In the genomic region with DNA sequence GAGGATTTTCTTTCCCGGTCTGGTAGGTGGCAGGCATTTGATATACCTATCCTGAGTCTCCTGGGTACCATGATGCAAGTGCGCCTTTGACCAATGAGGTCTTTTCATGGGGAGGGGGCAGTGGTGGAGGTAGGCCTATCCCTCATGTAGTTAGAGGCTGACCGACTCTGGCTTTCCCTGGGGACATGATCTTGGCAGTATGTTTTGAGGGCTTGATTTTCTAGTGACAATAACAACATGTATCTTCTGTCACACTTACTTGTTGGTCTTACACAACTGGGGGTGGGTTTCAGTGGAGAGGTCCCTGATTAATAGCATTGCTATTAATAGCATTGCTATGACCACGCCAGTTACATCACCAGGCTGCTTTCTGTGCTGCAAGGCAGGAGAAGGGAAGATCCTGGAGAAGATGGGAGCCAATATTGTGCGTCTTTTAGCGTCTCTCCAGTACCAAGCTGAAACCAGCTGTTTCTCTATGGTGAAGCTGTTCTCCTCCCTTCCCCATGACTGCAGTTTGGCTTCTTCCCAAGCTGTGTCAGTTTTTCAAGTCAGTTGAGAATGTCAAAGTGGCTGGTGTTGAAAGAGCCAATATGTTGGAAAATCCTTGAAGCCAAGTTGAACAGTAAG, we compare ENCODE assay signal across 10 mouse cellular contexts.
A peak's percentile ranks its signal among the peaks of the same experiment; 100 is the strongest.
DNase-seq lines count a peak whose midpoint lies in the region; ATAC-seq lines count a peak whose summit lies in the region.
"Had no signal": no experiment of that assay in that cellular context is flagged by ENCODE, and none has a peak within 500 bp of the region (broad histone marks: within the 10 kb centered on the region; RNA-seq: fewer than 3 reads in every experiment).

No protein-coding gene starts in this region.

- H3K27me3 ChIP-seq in forebrain, embryonic 13.5 days, result no peaks in the 10 kb centered on the region
- H3K27me3 ChIP-seq in forebrain, embryonic 10.5 days (ENCODE audit: poor library complexity, severe bottlenecking), result no peaks in the 10 kb centered on the region
- H3K27me3 ChIP-seq in midbrain, embryonic 16.5 days (ENCODE audit: control insufficient read depth, insufficient read depth, low read depth, low read length), result no peaks in the 10 kb centered on the region
- no peaks in the 10 kb centered on the region for H3K27me3 ChIP-seq in midbrain, embryonic 10.5 days (ENCODE audit: low read depth, poor library complexity, severe bottlenecking)
- H3K27me3 ChIP-seq in stomach, embryonic 16.5 days (ENCODE audit: control insufficient read depth, insufficient read depth, low read length), result no peaks in the 10 kb centered on the region
- H3K27me3 ChIP-seq: liver, embryonic 13.5 days had no signal

- WGBS in forebrain, embryonic 13.5 days, result 78% methylated on average over 6 of the region's 6 CpGs
- WGBS in forebrain, embryonic 10.5 days, result 94% methylated on average over 6 of the region's 6 CpGs
- WGBS in midbrain, embryonic 16.5 days, result 84% methylated on average over 6 of the region's 6 CpGs
- 92% methylated on average over 6 of the region's 6 CpGs for WGBS in midbrain, embryonic 10.5 days
- WGBS in stomach, embryonic 16.5 days, result 56% methylated on average over 6 of the region's 6 CpGs

- peak overlapping the region; percentile 22; the same call in 1 of the 2 replicates for H3K27ac ChIP-seq in forebrain, embryonic 13.5 days
- no peak overlapping the region for H3K27ac ChIP-seq in forebrain, embryonic 10.5 days
- H3K27ac ChIP-seq in midbrain, embryonic 16.5 days (ENCODE audit: low read length), result 0 out of 2 replicates have a peak overlapping the region, but pooled peaks have one; percentile 2
- H3K27ac ChIP-seq in midbrain, embryonic 10.5 days (replicated peaks), result no peak overlapping the region
- H3K27ac ChIP-seq in stomach, embryonic 16.5 days (ENCODE audit: low read length), result peak overlapping the region; percentile 46
- H3K27ac ChIP-seq: liver, embryonic 13.5 days had no signal

- H3K4me2 ChIP-seq in forebrain, embryonic 13.5 days, result no peak overlapping the region
- no peak overlapping the region for H3K4me2 ChIP-seq in midbrain, embryonic 16.5 days (ENCODE audit: low read length)
- H3K4me2 ChIP-seq in stomach, embryonic 16.5 days (ENCODE audit: low read depth, low read length), result no peak overlapping the region
- H3K4me2 ChIP-seq: liver, embryonic 13.5 days had no signal

- no peak overlapping the region for H3K4me3 ChIP-seq in forebrain, embryonic 13.5 days
- no peak overlapping the region for H3K4me3 ChIP-seq in forebrain, embryonic 10.5 days
- no peak overlapping the region for H3K4me3 ChIP-seq in midbrain, embryonic 16.5 days (ENCODE audit: low read depth, low read length)
- no peak overlapping the region for H3K4me3 ChIP-seq in midbrain, embryonic 10.5 days
- no peak overlapping the region for H3K4me3 ChIP-seq in stomach, embryonic 16.5 days (replicated peaks; ENCODE audit: low read length)
- H3K4me3 ChIP-seq: liver, embryonic 13.5 days had no signal

- H3K36me3 ChIP-seq in forebrain, embryonic 13.5 days (ENCODE audit: poor library complexity, severe bottlenecking), result no peaks in the 10 kb centered on the region
- H3K36me3 ChIP-seq in forebrain, embryonic 10.5 days (replicated peaks), result no peaks in the 10 kb centered on the region
- H3K36me3 ChIP-seq in midbrain, embryonic 16.5 days (ENCODE audit: control insufficient read depth, insufficient read depth, low read length), result no peaks in the 10 kb centered on the region
- no peaks in the 10 kb centered on the region for H3K36me3 ChIP-seq in midbrain, embryonic 10.5 days
- no peaks in the 10 kb centered on the region for H3K36me3 ChIP-seq in stomach, embryonic 16.5 days (ENCODE audit: control insufficient read depth, insufficient read depth, low read length)
- H3K36me3 ChIP-seq: liver, embryonic 13.5 days had no signal

- no peak for ATAC-seq in forebrain, embryonic 13.5 days
- ATAC-seq in midbrain, embryonic 16.5 days, result no peak
- ATAC-seq in stomach, embryonic 16.5 days (ENCODE audit: insufficient read depth, low FRiP score), result peak; percentile 69

- H3K9me3 ChIP-seq in forebrain, embryonic 13.5 days (replicated peaks), result no peaks in the 10 kb centered on the region
- no peaks in the 10 kb centered on the region for H3K9me3 ChIP-seq in forebrain, embryonic 10.5 days
- H3K9me3 ChIP-seq in midbrain, embryonic 16.5 days (replicated peaks; ENCODE audit: control insufficient read depth, low read length, poor library complexity, severe bottlenecking), result no peaks in the 10 kb centered on the region
- no peaks in the 10 kb centered on the region for H3K9me3 ChIP-seq in midbrain, embryonic 10.5 days (replicated peaks)
- H3K9me3 ChIP-seq in stomach, embryonic 16.5 days (replicated peaks; ENCODE audit: control insufficient read depth, low read length), result no peaks in the 10 kb centered on the region
- H3K9me3 ChIP-seq: liver, embryonic 13.5 days had no signal

- H3K9ac ChIP-seq in forebrain, embryonic 13.5 days, result no peak overlapping the region
- no peak overlapping the region for H3K9ac ChIP-seq in midbrain, embryonic 16.5 days (ENCODE audit: low read depth, low read length)
- no peak overlapping the region for H3K9ac ChIP-seq in stomach, embryonic 16.5 days (ENCODE audit: low read length)
- H3K9ac ChIP-seq: liver, embryonic 13.5 days had no signal

- intact Hi-C loops in heart, postnatal 10 days (cut with DNase I), result loop anchor here (5.0 kb wide), 1 partner anchor 112 kb away; no protein-coding TSS in a partner anchor

- peaks cover 73% of the 10 kb centered on the region for H3K4me1 ChIP-seq in forebrain, embryonic 13.5 days
- H3K4me1 ChIP-seq in forebrain, embryonic 10.5 days, result peaks cover 34% of the 10 kb centered on the region
- H3K4me1 ChIP-seq in midbrain, embryonic 16.5 days (ENCODE audit: control insufficient read depth, insufficient read depth, low read length), result peaks cover 44% of the 10 kb centered on the region
- H3K4me1 ChIP-seq in midbrain, embryonic 10.5 days, result peaks cover 17% of the 10 kb centered on the region
- peaks cover 35% of the 10 kb centered on the region for H3K4me1 ChIP-seq in stomach, embryonic 16.5 days (ENCODE audit: control insufficient read depth, insufficient read depth, low read length)

- DNase-seq in forebrain, embryonic 10.5 days (ENCODE audit: extremely low spot score, low spot score), result no peak
- DNase-seq in midbrain, embryonic 10.5 days (ENCODE audit: low spot score), result no peak
- DNase-seq in heart, postnatal 10 days, result peak; percentile 73
- no peak for DNase-seq in urinary bladder, postnatal 10 days (ENCODE audit: low spot score)
- no peak for DNase-seq in frontal cortex, postnatal 10 days (ENCODE audit: low spot score in 2 of 2)
- DNase-seq: cerebellum, adult 11 months; liver, embryonic 13.5 days had no signal

Comparison
In these comparisons a context has a peak if more than half of its experiments do, and no peak if none do; other contexts are left out.
1. H3K27ac ChIP-seq: peak in forebrain, embryonic 13.5 days (single experiment), midbrain, embryonic 16.5 days (single experiment) and stomach, embryonic 16.5 days (single experiment); none in forebrain, embryonic 10.5 days (single experiment) and midbrain, embryonic 10.5 days (single experiment).
2. DNase-seq: peak in heart, postnatal 10 days (2 of 2); none in forebrain, embryonic 10.5 days (single experiment), midbrain, embryonic 10.5 days (single experiment), urinary bladder, postnatal 10 days (single experiment) and frontal cortex, postnatal 10 days (0 of 2).